Mouse (Mus musculus) ES-Bruce4 (cell line): ENCODE measurements at regions not wholly inside any gene's neighbourhood (a gene's known extent, or its start where the extent isn't known, plus 50 kb on each side); places are given as distances from the start of the nearest gene placed in this dataset.

ENCODE experiments used
- H3K27ac ChIP-seq: 2 replicates; pipeline ENCODE4 v1.5.1; 2012; ENCODE audit warnings: low read length, inconsistent platforms; ENCODE audit not compliant: insufficient read depth
- H3K27me3 ChIP-seq: 2 replicates; pipeline ENCODE4 v1.6.1; 2012; ENCODE audit warnings: mild to moderate bottlenecking, low read length, inconsistent platforms; ENCODE audit not compliant: control insufficient read depth, poor library complexity, insufficient read depth, severe bottlenecking
- H3K36me3 ChIP-seq: 2 replicates; pipeline ENCODE4 v1.6.1; 2012; ENCODE audit warnings: inconsistent platforms, mild to moderate bottlenecking, low read length, moderate library complexity; ENCODE audit not compliant: control insufficient read depth, poor library complexity, insufficient read depth, severe bottlenecking
- H3K4me1 ChIP-seq: one replicate; pipeline ENCODE4 v1.8.1; 2011; ENCODE audit warnings: low read length; ENCODE audit not compliant: control insufficient read depth, insufficient read depth
- H3K4me3 ChIP-seq: 2 replicates; pipeline ENCODE4 v1.5.1; 2011; ENCODE audit warnings: low read depth, mild to moderate bottlenecking, low read length
- H3K9ac ChIP-seq: 2 replicates; pipeline ENCODE4 v1.6.1; 2012; ENCODE audit warnings: low read depth, mild to moderate bottlenecking, inconsistent platforms; ENCODE audit not compliant: poor library complexity, severe bottlenecking
- H3K9me3 ChIP-seq: replicated peaks from 2 replicates; pipeline ENCODE4 v1.6.1; 2012; ENCODE audit warnings: mild to moderate bottlenecking, low read length, inconsistent platforms; ENCODE audit not compliant: control insufficient read depth, poor library complexity, insufficient read depth, severe bottlenecking
- CTCF ChIP-seq: IDR thresholded peaks from one replicate; pipeline ENCODE4 v1.8.1; 2011; ENCODE audit warnings: low read depth, low read length
- EP300 ChIP-seq: IDR thresholded peaks from 2 replicates; pipeline ENCODE4 v1.6.1; 2011; ENCODE audit warnings: low read depth, low read length; ENCODE audit not compliant: insufficient read depth
- POLR2A ChIP-seq: IDR thresholded peaks from one replicate; pipeline ENCODE4 v1.8.1; 2011; ENCODE audit warnings: low read length; ENCODE audit not compliant: insufficient read depth

GRCm38 (mm10) chr19:14355946-14356345 is 241.9 kb downstream of the Tle4 start:
- Histone ChIP-seq H3K27me3 (no peaks in the 10 kb centered on the region), H3K9ac (no peak overlapping the region), H3K9me3 (no peaks in the 10 kb centered on the region), H3K27ac (no peak overlapping the region), H3K36me3 (no peaks in the 10 kb centered on the region), H3K4me3 (no peak overlapping the region), H3K4me1 (no peaks in the 10 kb centered on the region)
- no peak for TF ChIP-seq POLR2A
- no peak for TF ChIP-seq CTCF
- TF ChIP-seq EP300, result no peak

GRCm38 (mm10) chr19:14360611-14361010 is 237.2 kb downstream of the Tle4 start:
- H3K27ac ChIP-seq, result no peak overlapping the region
- H3K4me3 ChIP-seq, result no peak overlapping the region
- H3K27me3 ChIP-seq, result no peaks in the 10 kb centered on the region
- H3K9ac ChIP-seq, result no peak overlapping the region
- TF ChIP-seq POLR2A (no peak), EP300 (no peak), CTCF (no peak)
- H3K36me3 ChIP-seq, result no peaks in the 10 kb centered on the region
- H3K9me3 ChIP-seq, result no peaks in the 10 kb centered on the region
- no peaks in the 10 kb centered on the region for H3K4me1 ChIP-seq

DNA sequence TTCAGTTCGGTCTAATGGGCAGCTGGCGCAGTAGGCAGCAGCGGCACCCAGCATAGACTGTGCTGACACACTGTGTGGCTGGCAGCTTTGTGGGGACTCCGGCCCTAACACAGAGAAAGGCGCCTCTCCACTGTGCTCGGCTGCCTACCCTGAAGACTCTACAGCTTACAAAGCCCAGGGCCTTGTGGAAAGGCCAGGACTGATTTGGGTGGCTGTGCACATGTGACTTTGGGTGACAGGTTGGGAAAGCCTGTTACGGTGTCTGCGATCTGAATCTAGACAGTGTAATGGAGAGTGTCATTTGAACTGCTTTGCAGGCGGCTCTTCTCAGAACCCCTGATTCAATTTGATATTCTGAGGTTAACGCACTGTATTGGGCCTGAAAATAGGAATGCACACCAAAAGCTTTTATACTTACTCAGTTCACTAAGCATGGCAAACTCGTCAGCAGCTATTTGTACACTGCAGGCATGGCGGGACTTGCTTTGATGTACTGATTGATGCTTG is 228.7 kb downstream of the Tle4 start:
- TF ChIP-seq EP300, result no peak
- no peak for TF ChIP-seq POLR2A
- TF ChIP-seq CTCF, result no peak
- no peaks in the 10 kb centered on the region for H3K9me3 ChIP-seq
- H3K4me1 ChIP-seq, result no peaks in the 10 kb centered on the region
- H3K4me3 ChIP-seq, result no peak overlapping the region
- H3K27me3 ChIP-seq, result no peaks in the 10 kb centered on the region
- no peak overlapping the region for H3K9ac ChIP-seq
- H3K36me3 ChIP-seq, result no peaks in the 10 kb centered on the region
- H3K27ac ChIP-seq, result no peak overlapping the region

- TF ChIP-seq CTCF, result no peak
- TF ChIP-seq EP300, result no peak
These were observed 226.5 kb downstream of the Tle4 start for GRCm38 (mm10) chr19:14371360-14371759.

DNA sequence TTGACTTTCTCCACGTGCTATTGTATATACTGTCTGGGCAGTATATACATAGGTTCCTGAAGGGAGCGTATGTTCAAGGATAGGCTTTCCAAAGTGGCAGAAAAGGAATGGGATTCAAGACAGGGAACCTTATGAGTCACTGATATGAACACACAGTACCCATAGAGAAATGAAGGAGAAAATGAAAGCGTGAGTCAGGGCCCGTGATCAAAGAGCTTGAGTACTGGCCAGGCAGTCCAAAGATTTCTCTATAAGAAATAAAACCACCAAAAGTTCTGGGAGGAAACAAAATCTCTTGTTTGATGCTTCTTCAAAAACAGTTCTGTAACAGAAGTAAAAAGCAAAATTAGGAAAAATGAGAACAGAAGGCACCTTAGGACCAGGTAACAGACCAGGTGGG is 223.9 kb downstream of the Tle4 start:
- H3K27ac ChIP-seq, result no peak overlapping the region
- no peak overlapping the region for H3K4me3 ChIP-seq
- no peak overlapping the region for H3K9ac ChIP-seq
- no peaks in the 10 kb centered on the region for H3K36me3 ChIP-seq
- no peaks in the 10 kb centered on the region for H3K4me1 ChIP-seq
- TF ChIP-seq POLR2A (no peak), CTCF (no peak), EP300 (no peak)
- H3K27me3 ChIP-seq, result no peaks in the 10 kb centered on the region
- no peaks in the 10 kb centered on the region for H3K9me3 ChIP-seq

More at GRCm38 (mm10) chr19:14371360-14371759, 226.5 kb downstream of the Tle4 start:
- H3K36me3 ChIP-seq, result no peaks in the 10 kb centered on the region
- H3K4me1 ChIP-seq, result no peaks in the 10 kb centered on the region
- H3K27me3 ChIP-seq, result no peaks in the 10 kb centered on the region
- H3K9me3 ChIP-seq, result no peaks in the 10 kb centered on the region
- H3K9ac ChIP-seq, result no peak overlapping the region
- H3K4me3 ChIP-seq, result no peak overlapping the region
- no peak overlapping the region for H3K27ac ChIP-seq

- Histone ChIP-seq H3K4me1 (no peaks in the 10 kb centered on the region), H3K27me3 (no peaks in the 10 kb centered on the region; the same call in 1 of the 2 replicates), H3K9ac (no peak overlapping the region), H3K36me3 (no peaks in the 10 kb centered on the region), H3K27ac (no peak overlapping the region), H3K4me3 (no peak overlapping the region), H3K9me3 (no peaks in the 10 kb centered on the region)
- TF ChIP-seq POLR2A (no peak), CTCF (no peak), EP300 (no peak)
These were observed 217.0 kb downstream of the Tle4 start for GRCm38 (mm10) chr19:14380898-14381297.

- H3K27ac ChIP-seq, result no peak overlapping the region
- H3K4me1 ChIP-seq, result no peaks in the 10 kb centered on the region
- no peaks in the 10 kb centered on the region for H3K27me3 ChIP-seq
- H3K9me3 ChIP-seq, result no peaks in the 10 kb centered on the region
- TF ChIP-seq EP300 (no peak), POLR2A (no peak), CTCF (no peak)
- no peak overlapping the region for H3K9ac ChIP-seq
- H3K4me3 ChIP-seq, result no peak overlapping the region
- no peaks in the 10 kb centered on the region for H3K36me3 ChIP-seq
These were observed 210.1 kb downstream of the Tle4 start for GRCm38 (mm10) chr19:14387796-14388195.
